Mouse (Mus musculus) hindbrain, embryonic 14.5 days (tissue): ENCODE results near the gene Col26a1. TPM values are rescaled to one million over a fixed set of nuclear protein-coding genes. Genes with fewer than 3 reads are reported as not detected.

Experiments
- ATAC-seq: fragments of 200-750 bp; cut with Nextera tagmentation; 2 replicates; pipeline ENCODE4 v1.8.0; 2017; ENCODE audit warnings: moderate number of reproducible peaks, mild to moderate bottlenecking, moderate TSS enrichment, moderate library complexity; ENCODE audit not compliant: low FRiP score
- DNase-seq: peaks from one replicate; pipeline ENCODE4 v3.0.0-alpha.2; 2015; ENCODE audit warnings: low spot score
- H3K27ac ChIP-seq: fragments of 300-500 bp; sonication (generic); 2 replicates; pipeline ENCODE4 v1.5.1; 2014; ENCODE audit warnings: mild to moderate bottlenecking, moderate library complexity
- H3K27me3 ChIP-seq: fragments of 300-500 bp; sonication (generic); 2 replicates; pipeline ENCODE4 v1.6.1; 2014; ENCODE audit warnings: mild to moderate bottlenecking, low read length, mixed read lengths; ENCODE audit not compliant: control insufficient read depth, insufficient read depth
- H3K36me3 ChIP-seq: fragments of 300-500 bp; sonication (generic); replicated peaks from 2 replicates; pipeline ENCODE4 v1.6.1; 2014; ENCODE audit not compliant: control insufficient read depth, insufficient read depth
- H3K4me1 ChIP-seq: fragments of 300-500 bp; sonication (generic); replicated peaks from 2 replicates; pipeline ENCODE4 v1.6.1; 2014; ENCODE audit warnings: antibody characterized with exemption, low read length, mixed read lengths; ENCODE audit not compliant: control insufficient read depth, insufficient read depth
- H3K4me2 ChIP-seq: fragments of 300-500 bp; sonication (generic); replicated peaks from 2 replicates; pipeline ENCODE4 v1.6.1; 2014; ENCODE audit warnings: mild to moderate bottlenecking, moderate library complexity
- H3K4me3 ChIP-seq: fragments of 300-500 bp; sonication (generic); replicated peaks from 2 replicates; pipeline ENCODE4 v1.5.1; 2014; ENCODE audit warnings: mild to moderate bottlenecking, low read length
- H3K9ac ChIP-seq: fragments of 300-500 bp; sonication (generic); 2 replicates; pipeline ENCODE4 v1.6.1; 2014
- H3K9me3 ChIP-seq: fragments of 300-500 bp; sonication (generic); 2 replicates; pipeline ENCODE4 v1.6.1; 2016; ENCODE audit warnings: low read length; ENCODE audit not compliant: control insufficient read depth
- WGBS: fragments of 180-500 bp; shearing (Covaris S2); extraction: QIAGEN DNeasy Blood & Tissue Kit; methylation state at CpG from one replicate; pipeline ENCODE4 v1.1.7; 2014; 5-methylcytosine and 5-hydroxymethylcytosine counted together
- polyA plus RNA-seq: library from polyadenylated mRNA; unstranded; fragments of >200 nt; fragmentation: Nextera tagmentation; extraction: Ambion mirVana; gene quantifications from 2 replicates; pipeline ENCODE4 v1.2.1, GENCODE M21; 2014

Gene Col26a1
- polyA plus RNA-seq, 1 experiment from 2014 or later = 27.5 TPM

DNA sequence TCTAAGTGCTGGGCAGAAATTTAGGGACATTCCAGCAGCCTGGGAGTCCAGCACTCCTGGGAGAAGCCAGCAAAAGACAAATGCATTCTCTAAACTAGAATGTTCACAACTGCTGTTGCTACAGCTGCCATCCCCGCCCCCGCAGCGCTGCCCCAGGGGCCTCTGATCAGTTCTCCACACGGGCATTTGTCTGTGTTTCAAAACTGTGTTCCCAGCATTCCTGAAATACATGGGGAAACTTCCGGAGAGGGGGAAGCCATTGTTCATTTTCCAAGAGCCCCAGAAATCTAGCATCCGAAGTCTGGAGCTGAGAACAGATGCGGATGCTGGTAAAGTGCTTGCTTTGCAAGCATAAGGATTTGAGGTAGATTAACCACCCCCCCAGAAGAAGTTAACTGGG lies 3.9 kb upstream of the Col26a1 start:
- DNase-seq (no peak), ATAC-seq (no peak)
- Histone ChIP-seq H3K4me1 (peaks cover 8% of the 10 kb centered on the region; the same call in 1 of the 2 replicates), H3K27me3 (peaks cover 21% of the 10 kb centered on the region), H3K9ac (no peak overlapping the region), H3K9me3 (no peaks in the 10 kb centered on the region), H3K4me2 (no peak overlapping the region), H3K4me3 (no peak overlapping the region), H3K27ac (no peak overlapping the region), H3K36me3 (no peaks in the 10 kb centered on the region)
- WGBS = 36% methylated on average over 7 of the region's 7 CpGs

DNA sequence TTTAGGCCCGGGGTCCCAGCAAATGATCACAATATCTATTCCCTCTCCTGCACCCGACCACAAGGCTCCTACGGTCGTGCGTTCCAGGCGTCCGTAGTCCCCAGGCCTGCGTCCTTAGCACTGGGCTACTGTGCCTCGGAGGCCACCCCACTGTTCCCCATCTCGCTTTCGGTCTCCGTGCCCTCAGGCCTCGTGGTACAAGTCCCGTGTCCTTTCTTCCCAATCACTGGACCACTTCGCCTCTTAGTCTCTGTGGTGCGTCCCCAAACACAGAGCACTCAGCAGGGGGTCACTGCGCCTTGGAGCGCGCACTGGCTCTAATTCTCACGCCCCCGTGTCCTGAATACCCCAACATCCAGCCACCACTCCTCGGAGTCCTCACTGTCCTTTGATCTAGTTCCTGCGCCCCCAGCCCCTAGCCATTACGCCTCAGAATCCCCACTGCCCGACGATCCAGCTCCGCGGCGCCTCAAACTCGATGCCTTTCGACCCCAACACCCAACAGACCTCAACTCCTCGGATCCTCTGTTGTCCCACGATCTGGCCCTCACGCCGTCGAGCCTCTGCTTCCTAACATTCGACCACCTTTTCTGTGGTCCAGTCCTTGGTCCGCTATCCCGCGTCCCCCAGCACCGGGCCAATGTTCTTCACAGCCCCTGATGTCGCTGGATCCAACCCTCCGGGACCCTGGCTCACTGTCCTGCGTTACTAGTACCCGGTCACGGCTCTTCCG lies 788 bp downstream of the Col26a1 start:
- H3K4me2 ChIP-seq = peak overlapping the region; percentile 57
- no peak for ATAC-seq
- no peaks in the 10 kb centered on the region for H3K36me3 ChIP-seq
- no peak overlapping the region for H3K27ac ChIP-seq
- peak overlapping the region; percentile 43 for H3K4me3 ChIP-seq
- H3K9ac ChIP-seq = peak overlapping the region; percentile 48
- H3K4me1 ChIP-seq = peaks cover 14% of the 10 kb centered on the region; the same call in 1 of the 2 replicates
- no peak for DNase-seq
- under 1% methylated on average over 47 of the region's 47 CpGs for WGBS
- H3K9me3 ChIP-seq = no peaks in the 10 kb centered on the region
- H3K27me3 ChIP-seq = peaks cover 27% of the 10 kb centered on the region

DNA sequence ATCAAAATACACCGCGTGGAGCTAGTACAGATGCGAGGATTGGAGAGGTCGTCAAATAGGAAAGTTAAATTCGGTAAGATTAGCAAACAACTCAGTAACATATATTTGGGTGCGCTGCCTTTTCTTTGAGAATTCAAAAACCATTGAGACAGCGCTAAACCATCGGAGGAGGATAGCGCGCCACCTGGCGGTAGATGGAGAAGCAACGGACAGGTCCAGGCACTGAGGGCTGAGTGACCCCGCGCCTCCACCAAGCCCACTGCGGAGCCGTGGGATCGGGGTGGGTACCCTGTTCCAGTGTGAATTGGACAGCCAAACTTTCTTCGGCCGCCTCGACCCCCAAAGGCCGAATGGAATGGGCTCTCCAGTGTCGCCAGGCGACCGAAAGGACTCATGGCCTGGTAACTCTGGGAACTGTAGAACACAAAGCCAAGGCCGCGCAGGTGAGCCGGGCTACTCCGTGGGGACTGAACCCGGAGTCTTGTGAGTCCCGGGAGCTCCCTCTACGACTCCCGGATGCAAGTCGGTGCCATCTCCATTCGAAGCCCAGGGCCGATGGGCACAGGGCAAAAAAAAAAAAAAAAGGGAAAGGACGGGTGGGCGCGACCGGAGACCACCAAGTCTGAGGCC lies 1.5 kb downstream of the Col26a1 start:
- peaks cover 14% of the 10 kb centered on the region; the same call in 1 of the 2 replicates for H3K4me1 ChIP-seq
- ATAC-seq = peak; percentile 70; the same call in 1 of the 2 replicates
- H3K9me3 ChIP-seq = no peaks in the 10 kb centered on the region
- 3% methylated on average over 39 of the region's 39 CpGs for WGBS
- peak overlapping the region; percentile 43 for H3K4me3 ChIP-seq
- peak overlapping the region; percentile 48 for H3K9ac ChIP-seq
- H3K36me3 ChIP-seq = no peaks in the 10 kb centered on the region
- H3K27ac ChIP-seq = no peak overlapping the region
- peaks cover 27% of the 10 kb centered on the region for H3K27me3 ChIP-seq
- peak overlapping the region; percentile 57 for H3K4me2 ChIP-seq
- DNase-seq = peak; percentile 89

DNA sequence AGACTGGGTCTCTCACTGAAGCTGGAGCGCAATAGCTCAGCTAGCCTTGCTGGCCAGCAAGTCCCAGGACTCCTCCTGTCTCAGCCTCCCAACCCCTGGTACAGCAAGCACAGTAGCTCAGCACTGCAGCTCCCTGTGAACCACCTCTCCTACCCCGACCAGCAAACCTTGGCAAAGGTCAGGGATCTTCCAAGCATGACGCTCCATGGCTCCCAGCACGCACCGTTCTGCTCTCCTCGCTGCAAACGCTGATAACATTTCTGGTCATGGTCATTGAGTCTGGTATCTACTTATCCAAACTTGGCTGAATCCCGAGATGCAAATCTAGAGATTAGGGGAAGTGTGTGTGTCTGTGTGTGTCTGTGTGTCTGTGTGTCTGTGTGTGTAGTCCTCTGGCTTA lies 2.9 kb downstream of the Col26a1 start:
- H3K4me2 ChIP-seq = no peak overlapping the region
- no peak for DNase-seq

DNA sequence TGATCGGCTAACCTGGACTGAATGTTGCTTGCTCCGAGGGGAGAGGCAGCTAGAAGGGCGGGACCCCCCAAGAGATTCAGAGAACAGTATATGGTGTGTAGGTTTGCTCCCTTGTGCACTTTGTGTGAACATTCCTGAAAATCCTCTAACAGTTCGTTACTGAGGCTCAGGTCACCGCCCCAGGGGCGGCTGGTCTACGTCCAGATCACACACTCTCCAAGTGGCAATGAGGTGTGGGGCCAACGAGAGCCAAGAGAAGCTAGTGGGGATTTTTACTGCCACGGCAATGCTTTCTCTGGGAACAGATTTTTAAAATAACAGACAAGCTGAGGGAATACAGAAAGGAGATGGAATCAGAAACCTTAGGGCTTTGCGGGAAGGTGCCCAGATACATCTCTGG lies 8.7 kb downstream of the Col26a1 start:
- no peaks in the 10 kb centered on the region for H3K27me3 ChIP-seq
- WGBS = 86% methylated on average over 10 of the region's 10 CpGs
- no peaks in the 10 kb centered on the region for H3K4me1 ChIP-seq
- H3K9ac ChIP-seq = no peak overlapping the region
- no peak overlapping the region for H3K4me3 ChIP-seq
- H3K27ac ChIP-seq = no peak overlapping the region
- no peak for DNase-seq
- no peaks in the 10 kb centered on the region for H3K36me3 ChIP-seq
- H3K9me3 ChIP-seq = no peaks in the 10 kb centered on the region
- ATAC-seq = no peak
- H3K4me2 ChIP-seq = no peak overlapping the region

More for the DNA sequence above, 2.9 kb downstream of the Col26a1 start:
- H3K27me3 ChIP-seq = peaks cover 27% of the 10 kb centered on the region
- no peaks in the 10 kb centered on the region for H3K36me3 ChIP-seq
- H3K27ac ChIP-seq = no peak overlapping the region
- WGBS = 86% methylated on average over 8 of the region's 8 CpGs
- H3K9ac ChIP-seq = no peak overlapping the region
- no peak for ATAC-seq
- no peak overlapping the region for H3K4me3 ChIP-seq
- H3K9me3 ChIP-seq = no peaks in the 10 kb centered on the region
- peaks cover 14% of the 10 kb centered on the region; the same call in 1 of the 2 replicates for H3K4me1 ChIP-seq

DNA sequence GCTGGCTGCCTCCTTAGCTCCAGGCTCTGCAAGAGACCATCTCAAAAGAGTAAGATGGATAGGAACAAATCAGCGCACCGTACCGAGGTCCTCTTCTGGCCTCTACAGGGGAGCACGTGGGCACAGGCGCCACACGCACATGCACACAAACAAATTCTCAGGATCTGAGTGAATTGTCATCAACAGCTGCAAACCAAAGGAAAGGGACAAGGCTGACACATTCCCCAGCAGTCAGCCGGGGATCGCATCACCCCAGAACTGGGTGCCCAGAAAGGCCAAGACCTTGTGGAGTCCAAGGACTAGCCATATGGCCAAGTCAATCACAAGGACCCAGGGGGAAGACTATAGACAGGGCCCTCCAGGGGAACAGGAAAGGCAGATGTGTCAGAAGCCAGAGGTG lies 10.6 kb downstream of the Col26a1 start:
- H3K36me3 ChIP-seq = no peaks in the 10 kb centered on the region
- no peak overlapping the region for H3K4me3 ChIP-seq
- no peak overlapping the region for H3K4me2 ChIP-seq
- no peak for DNase-seq
- H3K9me3 ChIP-seq = no peaks in the 10 kb centered on the region
- no peaks in the 10 kb centered on the region for H3K4me1 ChIP-seq
- H3K27me3 ChIP-seq = no peaks in the 10 kb centered on the region
- H3K9ac ChIP-seq = no peak overlapping the region
- ATAC-seq = no peak
- WGBS = 80% methylated on average over 8 of the region's 8 CpGs
- H3K27ac ChIP-seq = no peak overlapping the region

DNA sequence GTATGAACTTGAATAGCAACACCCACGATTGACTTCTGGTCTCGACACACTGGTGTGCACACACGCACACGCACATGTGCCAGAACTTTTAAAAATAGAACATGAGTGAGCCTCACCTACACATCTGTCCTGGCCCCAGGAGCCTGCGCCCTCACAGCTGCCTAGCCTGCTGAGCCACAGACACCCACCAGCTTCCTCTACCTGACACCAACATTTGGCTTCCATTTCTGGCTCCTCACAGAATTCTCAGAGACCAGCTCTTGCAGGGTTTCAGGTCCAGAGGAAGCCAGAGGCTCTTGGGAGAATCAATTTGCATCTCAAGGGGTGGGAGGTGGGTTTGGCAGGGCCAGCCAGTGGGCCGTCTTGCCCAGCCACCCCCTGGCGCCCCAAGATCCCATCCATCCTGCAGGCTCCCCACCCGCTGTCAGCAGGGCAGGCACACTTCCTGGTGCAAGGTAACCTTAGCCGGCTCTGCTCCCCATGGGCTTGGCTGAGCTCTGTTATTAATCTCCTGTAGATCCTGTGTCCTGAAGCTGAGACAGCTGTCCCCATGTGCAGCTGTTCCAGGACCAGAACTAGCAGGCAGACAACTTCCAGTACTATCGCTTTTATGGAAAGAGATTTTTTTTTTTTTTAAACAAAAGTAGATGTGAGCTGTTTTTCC lies 13.4 kb downstream of the Col26a1 start:
- Histone ChIP-seq H3K27ac (no peak overlapping the region), H3K9ac (no peak overlapping the region), H3K4me2 (no peak overlapping the region), H3K4me1 (no peaks in the 10 kb centered on the region), H3K36me3 (no peaks in the 10 kb centered on the region), H3K4me3 (no peak overlapping the region), H3K9me3 (no peaks in the 10 kb centered on the region), H3K27me3 (no peaks in the 10 kb centered on the region)
- 65% methylated on average over 10 of the region's 10 CpGs for WGBS
- ATAC-seq = no peak
- no peak for DNase-seq

DNA sequence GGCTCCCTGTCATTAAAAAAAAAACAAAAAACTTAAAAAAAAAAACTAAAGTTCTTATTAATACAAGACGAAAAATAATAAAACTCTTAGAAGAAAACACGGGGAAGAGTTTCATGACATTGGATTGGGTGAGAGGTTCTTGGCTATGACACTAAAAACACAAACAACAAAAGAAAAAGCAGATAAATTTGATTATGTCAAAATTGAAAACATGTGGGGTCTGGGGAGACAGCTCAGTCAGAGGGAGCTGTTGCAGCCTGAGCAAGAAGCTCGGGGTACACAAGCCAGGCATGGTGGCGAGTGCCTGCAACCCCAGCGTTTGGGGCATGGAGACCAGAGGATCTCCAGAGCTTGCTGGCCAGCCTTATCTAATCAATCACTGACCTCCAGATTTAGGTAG lies 15.3 kb downstream of the Col26a1 start:
- Histone ChIP-seq H3K27ac (no peak overlapping the region), H3K27me3 (no peaks in the 10 kb centered on the region), H3K9me3 (no peaks in the 10 kb centered on the region), H3K4me2 (no peak overlapping the region), H3K36me3 (no peaks in the 10 kb centered on the region), H3K4me3 (no peak overlapping the region), H3K9ac (no peak overlapping the region), H3K4me1 (peaks cover 11% of the 10 kb centered on the region)
- ATAC-seq (no peak), DNase-seq (no peak)
- 83% methylated on average over 5 of the region's 5 CpGs for WGBS

DNA sequence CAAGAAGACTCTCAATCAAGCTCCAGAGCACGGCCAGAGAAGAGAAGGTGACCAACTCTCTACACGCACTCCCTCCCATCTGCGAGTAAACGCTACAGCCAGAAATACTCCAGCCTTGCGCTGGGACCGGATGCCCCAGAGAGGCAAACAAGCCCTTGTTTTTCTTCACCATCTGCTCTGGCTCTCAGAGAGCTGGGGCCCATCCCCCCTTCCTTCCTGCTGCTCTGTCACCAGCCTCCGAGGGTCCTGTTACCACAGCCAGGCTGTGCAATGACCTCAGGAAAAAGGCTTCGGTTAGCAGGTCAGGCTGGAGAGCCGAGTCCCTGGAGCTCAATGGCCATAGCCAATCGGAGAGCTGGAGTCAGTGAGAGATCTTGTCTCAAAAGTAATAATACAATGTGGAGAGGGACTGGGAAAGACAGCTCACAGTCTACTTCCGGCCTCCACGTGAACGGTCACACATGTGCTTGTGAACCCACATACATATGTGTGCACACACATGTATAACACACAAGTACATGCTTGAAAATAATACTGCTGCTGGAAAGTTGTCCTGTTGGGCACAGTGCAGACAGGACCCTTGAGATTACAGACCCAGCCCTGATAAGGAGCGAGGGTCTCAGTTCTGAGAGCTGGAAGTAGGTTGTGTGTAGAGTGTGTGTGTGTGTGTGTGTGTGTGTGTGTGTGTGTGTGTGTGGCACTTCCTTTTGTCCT lies 18.9 kb downstream of the Col26a1 start:
- DNase-seq = peak; percentile 33
- H3K27me3 ChIP-seq = no peaks in the 10 kb centered on the region
- no peaks in the 10 kb centered on the region for H3K9me3 ChIP-seq
- peaks cover 20% of the 10 kb centered on the region for H3K4me1 ChIP-seq
- WGBS = 18% methylated on average over 14 of the region's 14 CpGs
- no peak overlapping the region for H3K4me3 ChIP-seq
- no peak overlapping the region for H3K4me2 ChIP-seq
- H3K36me3 ChIP-seq = no peaks in the 10 kb centered on the region
- ATAC-seq = peak; percentile 34; the same call in 1 of the 2 replicates
- H3K9ac ChIP-seq = no peak overlapping the region
- peak overlapping the region; percentile 60; the same call in 1 of the 2 replicates for H3K27ac ChIP-seq
